Mouse (Mus musculus): ENCODE data around the gene Pak6. TPM values are rescaled to one million over a fixed set of nuclear protein-coding genes. Genes with fewer than 3 reads are reported as not detected.
A peak's percentile ranks its signal among the peaks of the same experiment; 100 is the strongest.

Gene Pak6
- total and polyA plus RNA-seq, 3 experiments: 0.05 to 0.73 (median 0.42) TPM

DNA sequence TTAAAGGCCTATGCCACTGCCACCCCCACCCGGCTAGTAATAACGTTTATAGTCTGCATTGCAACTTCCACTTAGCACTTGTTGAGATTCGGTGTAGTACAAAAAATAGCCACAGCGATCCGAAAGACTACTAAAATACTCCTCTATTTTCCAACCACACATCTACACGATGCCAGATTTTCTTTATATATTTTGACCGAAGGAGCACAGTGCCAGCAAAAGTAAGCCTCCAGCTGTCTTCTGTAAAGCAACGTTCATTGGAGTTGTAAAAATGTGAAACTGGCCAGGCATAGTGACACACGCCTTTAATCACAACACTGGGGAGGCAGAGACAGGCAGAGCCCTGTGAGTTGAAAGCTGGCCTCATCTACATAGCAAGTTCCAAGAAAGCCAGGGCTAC lies 78.1 kb downstream of the Pak6 start:
- dilution Hi-C loops (cut with MboI; ENCODE audit: extremely low pct_ligation_motif_present, extremely low pct_unique_long_range_greater_than_20kb, low sequenced_read_pairs): no loop called here
- Histone ChIP-seq H3K4me2 (ENCODE audit: insufficient read depth, low read depth, poor library complexity, severe bottlenecking) (no peak overlapping the region), H3K4me3 (replicated peaks in 1 of 3; ENCODE audit: low read depth in 2 of 3, low read length in 2 of 3, poor library complexity in 1 of 3) (no peak overlapping the region), H3K9ac (ENCODE audit: insufficient read depth, low read depth) (no peak overlapping the region), H3K4me1 (ENCODE audit: control insufficient read depth in 1 of 2, insufficient read depth in 2 of 2) (peaks cover 0 to 11% of the 10 kb centered on the region in 2 experiments; a peak in 2 of 4 replicates), H3K79me2 (replicated peaks; ENCODE audit: control insufficient read depth, extremely low read depth, insufficient read depth, poor library complexity, severe bottlenecking) (no peaks in the 10 kb centered on the region), H3K36me3 (replicated peaks in 1 of 2; ENCODE audit: control insufficient read depth in 1 of 2, insufficient read depth in 1 of 2, low read length in 1 of 2) (no peaks in the 10 kb centered on the region), H3K27ac (ENCODE audit: insufficient read depth, low read depth) (no peak overlapping the region), H3K9me3 (replicated peaks; ENCODE audit: low read length) (no peaks in the 10 kb centered on the region), H3K27me3 (replicated peaks) (peaks cover 21% of the 10 kb centered on the region)
- TF ChIP-seq EP300 (IDR thresholded peaks at IDR 0.05; ENCODE audit: low read length) (no peak), KAT2A (IDR thresholded peaks at IDR 0.05; ENCODE audit: insufficient replicate concordance, low read length) (no peak), CHD1 (IDR thresholded peaks at IDR 0.05; ENCODE audit: low read depth, low read length) (no peak), GABPA (IDR thresholded peaks at IDR 0.05; ENCODE audit: insufficient replicate concordance, low read depth, low read length) (no peak), BHLHE40 (IDR thresholded peaks at IDR 0.05; ENCODE audit: low read depth, low read length) (no peak), MAFK (IDR thresholded peaks at IDR 0.05; ENCODE audit: insufficient replicate concordance, low read length) (no peak), ZKSCAN1 (IDR thresholded peaks at IDR 0.05; ENCODE audit: borderline replicate concordance, low read depth, low read length) (no peak), NELFE (IDR thresholded peaks at IDR 0.05; ENCODE audit: low read depth, low read length) (no peak), POLR2AphosphoS2 (IDR thresholded peaks at IDR 0.05; ENCODE audit: low read depth, low read length) (no peak), JUN (IDR thresholded peaks at IDR 0.05; ENCODE audit: insufficient read depth, low read depth, low read length) (no peak), IRF4 (IDR thresholded peaks at IDR 0.05; ENCODE audit: low read depth, low read length) (no peak), POLR2A (IDR thresholded peaks at IDR 0.05; ENCODE audit: low read depth, low read length) (no peak), MEF2A (IDR thresholded peaks at IDR 0.05; ENCODE audit: borderline replicate concordance, low read depth, low read length) (no peak), MAZ (IDR thresholded peaks at IDR 0.05; ENCODE audit: low read depth, low read length) (no peak), CTCF (conservative IDR thresholded peaks at IDR 0.05 in 1 of 2, IDR thresholded peaks at IDR 0.05 in 1 of 2; ENCODE audit: low read depth in 2 of 2, low read length in 2 of 2) (no peak), E2F4 (IDR thresholded peaks at IDR 0.05; ENCODE audit: insufficient replicate concordance, low read depth, low read length) (no peak)
- in situ Hi-C loops (cut with MboI; ENCODE audit: low pct_ligation_motif_present, low pct_unique_long_range_greater_than_20kb, low sequenced_read_pairs): loop anchor here (25.0 kb wide), 1 partner anchor 254 kb away; the partner anchor contains the start of gene Srp14
- DNase-seq (ENCODE audit: extremely low read depth): no peak

DNA sequence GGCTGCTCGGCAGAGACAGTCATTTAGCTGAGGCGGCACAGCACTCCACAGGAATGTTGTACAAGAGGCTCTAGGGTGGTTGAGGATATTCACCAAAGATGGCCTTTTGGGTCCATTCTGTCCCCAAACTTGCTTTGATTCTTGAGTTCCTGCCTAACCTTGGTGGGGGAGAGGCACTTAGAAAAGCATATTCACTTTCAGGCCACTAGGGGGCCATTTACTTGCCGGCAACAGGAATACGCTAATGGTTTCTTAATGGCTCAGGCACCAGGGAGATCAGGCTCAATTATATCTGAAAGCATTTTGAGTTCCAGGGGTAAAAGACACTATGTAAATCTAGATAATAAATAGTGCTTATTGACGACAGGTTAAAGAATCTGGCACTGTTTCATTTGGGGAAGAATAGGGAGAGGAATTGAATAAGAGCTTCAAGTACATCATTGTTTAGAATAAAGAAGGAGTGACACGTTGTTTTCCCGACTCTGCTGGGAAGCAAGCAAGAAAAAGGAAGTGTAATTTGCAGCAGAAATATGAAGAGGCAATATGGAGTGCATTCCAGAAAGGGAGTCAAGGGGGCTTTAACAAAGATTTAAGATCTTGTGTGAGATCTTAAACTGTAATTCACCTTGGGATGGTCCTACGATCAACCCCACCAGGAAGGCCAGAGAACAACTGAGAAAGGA lies 80.3 kb downstream of the Pak6 start:
- DNase-seq (ENCODE audit: extremely low read depth): peak; percentile 65
- dilution Hi-C loops (cut with MboI; ENCODE audit: extremely low pct_ligation_motif_present, extremely low pct_unique_long_range_greater_than_20kb, low sequenced_read_pairs) (no loop called here), in situ Hi-C loops (cut with MboI; ENCODE audit: low pct_ligation_motif_present, low pct_unique_long_range_greater_than_20kb, low sequenced_read_pairs) (loop anchor here (25.0 kb wide), 1 partner anchor 256 kb away; the partner anchor contains the start of gene Srp14)
- no peaks in the 10 kb centered on the region for H3K79me2 ChIP-seq (replicated peaks; ENCODE audit: control insufficient read depth, extremely low read depth, insufficient read depth, poor library complexity, severe bottlenecking)
- no peak overlapping the region for H3K27ac ChIP-seq (ENCODE audit: insufficient read depth, low read depth)
- no peak overlapping the region for H3K4me2 ChIP-seq (ENCODE audit: insufficient read depth, low read depth, poor library complexity, severe bottlenecking)
- peak; percentile 42 for TF ChIP-seq RAD21 (IDR thresholded peaks at IDR 0.05; ENCODE audit: low read depth, low read length)
- TF ChIP-seq SMC3 (IDR thresholded peaks at IDR 0.05; ENCODE audit: low read depth, low read length): peak; percentile 79
- no peak for TF ChIP-seq JUN (IDR thresholded peaks at IDR 0.05; ENCODE audit: insufficient read depth, low read depth, low read length)
- TF ChIP-seq CTCF (conservative IDR thresholded peaks at IDR 0.05 in 1 of 2, IDR thresholded peaks at IDR 0.05 in 1 of 2; ENCODE audit: low read depth in 2 of 2, low read length in 2 of 2): peak; percentile 81 to 83
- peaks cover 21% of the 10 kb centered on the region for H3K27me3 ChIP-seq (replicated peaks)
- H3K9me3 ChIP-seq (replicated peaks; ENCODE audit: low read length): no peaks in the 10 kb centered on the region
- peaks cover 0 to 31% of the 10 kb centered on the region in 2 experiments; a peak in 2 of 4 replicates for H3K4me1 ChIP-seq (ENCODE audit: control insufficient read depth in 1 of 2, insufficient read depth in 2 of 2)
- peaks cover 0 to 2% of the 10 kb centered on the region in 2 experiments for H3K36me3 ChIP-seq (replicated peaks in 1 of 2; ENCODE audit: control insufficient read depth in 1 of 2, insufficient read depth in 1 of 2, low read length in 1 of 2)
- H3K9ac ChIP-seq (ENCODE audit: insufficient read depth, low read depth): no peak overlapping the region
- H3K4me3 ChIP-seq (replicated peaks in 1 of 3; ENCODE audit: low read depth in 2 of 3, low read length in 2 of 3, poor library complexity in 1 of 3): no peak overlapping the region
